Mouse (Mus musculus): Measurements from ENCODE around the gene Mllt3.

Gene Mllt3

GRCm38 (mm10) chr4:87788691-87789090 is 244.5 kb downstream of the Mllt3 start:
- intact Hi-C loops (cut with DNase I) = loop anchor here (5.0 kb wide), 2 partner anchors 421 to 564 kb away; no protein-coding TSS in a partner anchor

GRCm38 (mm10) chr4:87785132-87786074 is 247.8 kb downstream of the Mllt3 start:
- intact Hi-C loops (cut with DNase I) = loop anchor here (5.0 kb wide), 2 partner anchors 418 to 567 kb away; no protein-coding TSS in a partner anchor

GRCm38 (mm10) chr4:87783809-87784208 is 249.4 kb downstream of the Mllt3 start:
- intact Hi-C loops (cut with DNase I) = no loop called here

- intact Hi-C loops (cut with DNase I) = no loop called here
Measured at GRCm38 (mm10) chr4:87781971-87782370, 251.2 kb downstream of the Mllt3 start.

GRCm38 (mm10) chr4:87775721-87776120 is 257.4 kb downstream of the Mllt3 start:
- intact Hi-C loops (cut with DNase I) = no loop called here

- intact Hi-C loops (cut with DNase I) = no loop called here
Measured at GRCm38 (mm10) chr4:87774515-87774914, 258.6 kb downstream of the Mllt3 start.

GRCm38 (mm10) chr4:87767711-87768561 is 265.2 kb downstream of the Mllt3 start:
- intact Hi-C loops (cut with DNase I) = no loop called here

- intact Hi-C loops (cut with DNase I) = no loop called here
Measured at GRCm38 (mm10) chr4:87765729-87766128, 267.4 kb downstream of the Mllt3 start.

- intact Hi-C loops (cut with DNase I) = no loop called here
Measured at GRCm38 (mm10) chr4:87761075-87761474, 272.1 kb downstream of the Mllt3 start.

- intact Hi-C loops (cut with DNase I) = no loop called here
Measured at GRCm38 (mm10) chr4:87760297-87760696, 272.9 kb downstream of the Mllt3 start.

- intact Hi-C loops (cut with DNase I) = no loop called here
Measured at GRCm38 (mm10) chr4:87759625-87760024, 273.5 kb downstream of the Mllt3 start.

- intact Hi-C loops (cut with DNase I) = no loop called here
Measured at GRCm38 (mm10) chr4:87759110-87759509, 274.1 kb downstream of the Mllt3 start.

GRCm38 (mm10) chr4:87751515-87751864 is 281.7 kb downstream of the Mllt3 start:
- intact Hi-C loops (cut with DNase I) = no loop called here

GRCm38 (mm10) chr4:87750856-87751514 is 282.2 kb downstream of the Mllt3 start:
- intact Hi-C loops (cut with DNase I) = no loop called here

- intact Hi-C loops (cut with DNase I) = no loop called here
Measured at GRCm38 (mm10) chr4:87749532-87750234, 283.5 kb downstream of the Mllt3 start.

- intact Hi-C loops (cut with DNase I) = no loop called here
Measured at GRCm38 (mm10) chr4:87745016-87745645, 288.0 kb downstream of the Mllt3 start.

- intact Hi-C loops (cut with DNase I) = no loop called here
Measured at GRCm38 (mm10) chr4:87739524-87740128, 293.5 kb downstream of the Mllt3 start.

GRCm38 (mm10) chr4:87739104-87739503 is 294.1 kb downstream of the Mllt3 start:
- intact Hi-C loops (cut with DNase I) = no loop called here

- intact Hi-C loops (cut with DNase I) = no loop called here
Measured at GRCm38 (mm10) chr4:87737201-87737806, 295.9 kb downstream of the Mllt3 start.

Measured in adrenal gland (tissue).